Mouse (Mus musculus): Measurements from ENCODE around the gene Rnf208. TPM values are rescaled to one million over a fixed set of nuclear protein-coding genes. Genes with fewer than 3 reads are reported as not detected.

Rnf208 gene
- polyA plus RNA-seq, 1 experiment from 2014 or later = 30.2 TPM

GRCm38 (mm10) chr2:25210686-25211085 is 31.4 kb upstream of the Rnf208 start:
- Histone ChIP-seq H3K4me3 (replicated peaks) (peak overlapping the region; percentile 86), H3K4me1 (peaks cover 25% of the 10 kb centered on the region), H3K4me2 (peak overlapping the region; percentile 95), H3K27me3 (peaks cover 12% of the 10 kb centered on the region; the same call in 1 of the 2 replicates), H3K27ac (peak overlapping the region; percentile 90), H3K9me3 (no peaks in the 10 kb centered on the region), H3K36me3 (replicated peaks) (peaks cover 33% of the 10 kb centered on the region), H3K9ac (peak overlapping the region; percentile 86)
- peak; percentile 44 for ATAC-seq (ENCODE audit: low FRiP score)
- under 1% methylated on average over 24 of the region's 24 CpGs for WGBS

GRCm38 (mm10) chr2:25211121-25211670 is 30.9 kb upstream of the Rnf208 start, which contains the start of gene Nelfb:
Gene Nelfb, minus strand, starts transcription at chr2:25211489.
- WGBS = under 1% methylated on average over 44 of the region's 44 CpGs

GRCm38 (mm10) chr2:25213266-25213865 is 28.7 kb upstream of the Rnf208 start:
- Histone ChIP-seq H3K9ac (no peak overlapping the region), H3K4me1 (peaks cover 23% of the 10 kb centered on the region), H3K4me3 (replicated peaks) (no peak overlapping the region), H3K36me3 (replicated peaks) (0 out of 2 replicates have a peak, but pooled peaks cover 7% of the 10 kb centered on the region), H3K9me3 (no peaks in the 10 kb centered on the region), H3K27me3 (peaks cover 12% of the 10 kb centered on the region; the same call in 1 of the 2 replicates), H3K4me2 (no peak overlapping the region), H3K27ac (no peak overlapping the region)
- WGBS = 65% methylated on average over 23 of the region's 23 CpGs
- no peak for ATAC-seq (ENCODE audit: low FRiP score)

More at GRCm38 (mm10) chr2:25211121-25211670, 30.9 kb upstream of the Rnf208 start, which contains the start of gene Nelfb:
- Histone ChIP-seq H3K36me3 (replicated peaks) (peaks cover 28% of the 10 kb centered on the region), H3K4me3 (replicated peaks) (peak within 1 kb of the TSS; percentile 86), H3K9ac (peak within 1 kb of the TSS; percentile 86), H3K4me2 (peak within 1 kb of the TSS; percentile 95), H3K4me1 (peaks cover 25% of the 10 kb centered on the region), H3K27ac (peak within 1 kb of the TSS; percentile 90), H3K27me3 (peaks cover 12% of the 10 kb centered on the region; the same call in 1 of the 2 replicates), H3K9me3 (no peaks in the 10 kb centered on the region)
- ATAC-seq (ENCODE audit: low FRiP score) = peak; percentile 93

- Histone ChIP-seq H3K27ac (no peak within 1 kb of the TSS), H3K9ac (no peak within 1 kb of the TSS), H3K4me2 (no peak within 1 kb of the TSS), H3K9me3 (no peaks in the 10 kb centered on the region), H3K4me1 (peaks cover 16% of the 10 kb centered on the region), H3K27me3 (peaks cover 12% of the 10 kb centered on the region; the same call in 1 of the 2 replicates), H3K4me3 (replicated peaks) (no peak within 1 kb of the TSS), H3K36me3 (replicated peaks) (no peaks in the 10 kb centered on the region)
- WGBS = 75% methylated on average over 3 of the region's 3 CpGs
- no peak for ATAC-seq (ENCODE audit: low FRiP score)
Measured at GRCm38 (mm10) chr2:25214444-25214843, 27.6 kb upstream of the Rnf208 start, which contains the start of gene Stpg3. Gene Stpg3, minus strand, starts transcription at chr2:25214637.

DNA sequence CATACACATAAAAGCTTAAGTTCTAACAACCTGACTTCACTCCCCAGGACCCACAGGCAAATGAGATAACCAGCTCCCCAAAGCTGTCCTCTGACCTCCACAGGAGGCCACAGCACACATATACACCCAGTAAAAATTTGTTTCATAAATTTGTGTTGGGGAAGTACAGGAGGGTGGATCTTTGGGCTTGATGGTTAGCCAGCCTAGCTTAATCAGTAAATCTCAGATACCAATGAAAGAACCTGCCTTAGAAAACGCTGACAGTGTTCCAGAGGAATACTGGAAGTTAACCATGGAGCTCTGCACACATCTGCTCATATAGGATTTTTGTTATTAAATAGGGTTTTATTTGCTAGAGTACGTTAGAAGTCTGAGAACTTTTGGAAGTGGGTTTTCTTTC is 24.4 kb upstream of the Rnf208 start:
- no peaks in the 10 kb centered on the region; the same call in 1 of the 2 replicates for H3K4me1 ChIP-seq
- H3K36me3 ChIP-seq (replicated peaks) = peaks cover 13% of the 10 kb centered on the region
- no peak overlapping the region for H3K9ac ChIP-seq
- H3K4me3 ChIP-seq (replicated peaks) = no peak overlapping the region
- H3K4me2 ChIP-seq = no peak overlapping the region
- peaks cover 10% of the 10 kb centered on the region; the same call in 1 of the 2 replicates for H3K27me3 ChIP-seq
- H3K9me3 ChIP-seq = no peaks in the 10 kb centered on the region
- WGBS = 71% methylated on average over 2 of the region's 2 CpGs
- no peak overlapping the region for H3K27ac ChIP-seq
- no peak for ATAC-seq (ENCODE audit: low FRiP score)

DNA sequence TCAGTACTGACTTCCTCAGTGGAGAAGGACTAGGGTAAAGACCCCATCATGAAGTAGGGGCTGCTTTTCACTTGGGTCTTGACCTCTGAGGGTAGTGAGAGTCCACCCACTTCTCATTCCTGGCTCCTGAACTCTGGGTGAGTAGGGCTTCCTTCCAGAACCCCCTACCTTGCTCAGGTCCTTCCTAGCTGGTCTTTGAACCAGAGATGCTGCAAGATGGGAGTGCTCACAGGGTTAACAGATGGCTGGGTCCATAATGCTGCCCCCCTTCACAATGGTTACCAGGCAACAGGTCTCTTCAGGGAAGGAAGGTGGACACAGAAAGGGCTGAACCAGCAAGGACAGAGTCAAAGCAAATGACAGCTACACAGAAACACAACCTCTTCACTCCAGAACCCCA is 23.6 kb upstream of the Rnf208 start, which contains the start of gene Fam166a:
TSS of gene Fam166a (plus strand) at position 301 of the 400 bp plus-strand sequence.
- Histone ChIP-seq H3K4me1 (peaks cover 4% of the 10 kb centered on the region), H3K36me3 (replicated peaks) (peaks cover 13% of the 10 kb centered on the region), H3K27me3 (0 out of 2 replicates have a peak, but pooled peaks cover 3% of the 10 kb centered on the region), H3K4me2 (no peak within 1 kb of the TSS), H3K27ac (no peak within 1 kb of the TSS), H3K4me3 (replicated peaks) (no peak within 1 kb of the TSS), H3K9me3 (no peaks in the 10 kb centered on the region), H3K9ac (no peak within 1 kb of the TSS)
- no peak for ATAC-seq (ENCODE audit: low FRiP score)

DNA sequence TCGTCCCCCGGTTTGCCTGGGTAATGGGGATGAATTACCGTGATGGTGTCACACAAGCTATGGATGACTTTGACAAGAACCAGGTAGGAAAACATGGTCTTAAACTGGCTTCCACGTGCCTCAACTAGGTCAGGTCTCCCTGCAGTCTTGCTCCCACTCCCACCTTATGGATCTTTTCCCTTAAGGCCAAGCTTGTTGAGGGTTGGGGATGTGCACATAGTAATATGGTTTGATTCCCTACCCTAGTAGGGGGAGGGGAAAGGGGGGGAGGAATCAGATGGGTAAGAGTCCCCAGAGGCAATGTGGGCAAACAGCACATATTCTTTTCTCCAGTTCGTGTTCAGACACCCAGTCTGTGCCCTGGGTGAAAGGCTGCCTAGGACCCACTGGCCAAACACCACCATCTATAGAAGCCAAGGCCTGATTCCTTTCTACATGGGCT is 20.7 kb upstream of the Rnf208 start:
- Histone ChIP-seq H3K4me1 (peaks cover 16% of the 10 kb centered on the region), H3K27ac (no peak overlapping the region), H3K27me3 (no peaks in the 10 kb centered on the region), H3K36me3 (replicated peaks) (peaks cover 13% of the 10 kb centered on the region), H3K9me3 (no peaks in the 10 kb centered on the region), H3K4me2 (no peak overlapping the region), H3K9ac (no peak overlapping the region), H3K4me3 (replicated peaks) (no peak overlapping the region)
- ATAC-seq (ENCODE audit: low FRiP score) = no peak
- WGBS = 74% methylated on average over 5 of the region's 5 CpGs

DNA sequence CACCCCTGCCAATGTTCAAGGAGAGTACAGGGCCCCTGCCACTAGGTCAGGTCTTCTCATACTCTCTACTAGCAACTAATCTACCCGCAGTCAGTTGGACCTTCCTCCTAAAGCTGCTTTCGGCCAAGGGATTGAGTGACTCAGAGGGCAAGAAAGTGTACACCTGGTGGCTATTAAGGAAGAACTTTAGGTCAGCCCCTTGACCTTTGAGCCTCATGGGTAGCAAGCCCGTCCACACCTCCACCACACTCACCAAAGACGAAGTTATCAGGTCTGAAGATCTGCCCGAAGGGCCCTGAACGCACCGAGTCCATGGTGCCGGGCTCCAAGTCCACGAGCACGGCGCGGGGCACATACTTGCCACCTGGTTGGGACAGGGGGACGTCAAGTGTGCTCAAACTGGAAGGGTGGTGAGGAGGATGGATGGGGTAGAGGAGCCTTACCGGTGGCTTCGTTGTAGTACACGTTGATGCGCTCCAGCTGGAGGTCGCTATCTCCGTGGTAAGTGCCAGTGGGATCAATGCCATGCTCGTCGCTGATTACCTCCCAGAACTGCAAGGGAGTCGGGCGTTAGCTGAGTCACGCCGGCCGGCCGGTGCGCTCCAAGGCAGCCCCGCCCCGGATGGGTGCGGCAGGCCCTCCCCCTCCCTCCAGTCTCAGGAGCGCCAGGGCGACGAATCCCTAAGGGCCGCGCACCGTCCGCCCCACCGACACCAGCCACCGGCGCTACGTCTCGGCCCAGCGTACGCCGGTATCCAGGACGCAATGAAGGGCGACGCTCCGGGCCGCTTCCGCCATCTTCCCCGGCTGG is 18.2 kb upstream of the Rnf208 start:
- peaks cover 13% of the 10 kb centered on the region for H3K36me3 ChIP-seq (replicated peaks)
- H3K9ac ChIP-seq = peak overlapping the region; percentile 84
- H3K27ac ChIP-seq = peak overlapping the region; percentile 94
- peaks cover 19% of the 10 kb centered on the region for H3K4me1 ChIP-seq
- H3K4me3 ChIP-seq (replicated peaks) = peak overlapping the region; percentile 90
- H3K9me3 ChIP-seq = no peaks in the 10 kb centered on the region
- WGBS = 2% methylated on average over 53 of the region's 53 CpGs
- H3K4me2 ChIP-seq = peak overlapping the region; percentile 93
- H3K27me3 ChIP-seq = peaks cover under 1% of the 10 kb centered on the region; the same call in 1 of the 2 replicates
- peak; percentile 45 for ATAC-seq (ENCODE audit: low FRiP score)

- ATAC-seq (ENCODE audit: low FRiP score) = no peak
- Histone ChIP-seq H3K4me2 (peak within 1 kb of the TSS; percentile 93), H3K36me3 (replicated peaks) (peaks cover 13% of the 10 kb centered on the region), H3K27me3 (peaks cover 6% of the 10 kb centered on the region; the same call in 1 of the 2 replicates), H3K27ac (peak within 1 kb of the TSS; percentile 99), H3K9ac (peak within 1 kb of the TSS; percentile 84), H3K4me3 (replicated peaks) (peak within 1 kb of the TSS; percentile 90), H3K9me3 (no peaks in the 10 kb centered on the region), H3K4me1 (peaks cover 22% of the 10 kb centered on the region)
- under 1% methylated on average over 17 of the region's 17 CpGs for WGBS
Measured at GRCm38 (mm10) chr2:25224492-25224765, 17.6 kb upstream of the Rnf208 start, which contains the start of gene Tubb4b. Gene Tubb4b, minus strand, starts transcription at chr2:25224702.

- Histone ChIP-seq H3K4me3 (replicated peaks) (peak overlapping the region; percentile 90), H3K36me3 (replicated peaks) (peaks cover 13% of the 10 kb centered on the region), H3K9me3 (no peaks in the 10 kb centered on the region), H3K4me2 (peak overlapping the region; percentile 56), H3K4me1 (peaks cover 22% of the 10 kb centered on the region), H3K27me3 (peaks cover 8% of the 10 kb centered on the region; the same call in 1 of the 2 replicates), H3K9ac (peak overlapping the region; percentile 66), H3K27ac (peak overlapping the region; percentile 99)
- ATAC-seq (ENCODE audit: low FRiP score) = peak; percentile 98
- WGBS = 2% methylated on average over 39 of the region's 41 CpGs
Measured at GRCm38 (mm10) chr2:25224766-25225752, 17.0 kb upstream of the Rnf208 start.

DNA sequence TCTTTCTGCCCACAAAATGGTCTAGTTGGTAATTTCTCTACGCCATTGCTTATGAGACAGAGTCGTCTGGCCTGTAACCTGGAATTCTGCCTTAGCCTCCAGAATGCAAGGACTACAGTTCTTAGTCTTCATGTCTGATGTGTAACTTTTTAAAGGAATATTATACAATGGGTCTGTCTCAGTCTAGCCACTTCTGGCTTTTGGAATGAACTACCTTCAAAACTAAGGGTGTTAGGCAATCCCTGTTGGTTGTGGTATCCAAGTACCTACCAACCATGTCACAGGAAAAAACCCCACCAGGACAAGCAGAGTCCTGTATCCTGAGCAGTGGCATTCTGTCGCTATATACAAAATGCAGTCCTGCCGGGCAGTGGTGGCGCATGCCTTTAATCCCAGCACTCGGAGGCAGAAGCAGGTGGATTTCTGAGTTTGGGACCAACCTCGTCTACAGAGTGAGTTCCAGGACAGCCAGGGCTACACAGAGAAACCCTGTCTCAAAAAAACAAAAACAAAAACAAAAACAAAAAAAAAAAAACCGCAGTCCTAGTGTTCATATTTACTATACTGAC is 16.2 kb upstream of the Rnf208 start:
- Histone ChIP-seq H3K4me2 (peak overlapping the region; percentile 56), H3K4me1 (peaks cover 22% of the 10 kb centered on the region), H3K36me3 (replicated peaks) (peaks cover 13% of the 10 kb centered on the region), H3K27me3 (peaks cover 8% of the 10 kb centered on the region; the same call in 1 of the 2 replicates), H3K9me3 (no peaks in the 10 kb centered on the region), H3K27ac (peak overlapping the region; percentile 99), H3K4me3 (replicated peaks) (peak overlapping the region; percentile 90; the same call in 1 of the 2 replicates), H3K9ac (peak overlapping the region; percentile 66; the same call in 1 of the 2 replicates)
- WGBS = 75% methylated on average over 8 of the region's 8 CpGs
- no peak for ATAC-seq (ENCODE audit: low FRiP score)

All from forebrain, embryonic 12.5 days (tissue).